Comparison of ENCODE assay signal across 10 mouse cellular contexts in genomic region chr3:152149449-152149848, GRCm38 (mm10). TPM values are rescaled to one million over a fixed set of nuclear protein-coding genes. Genes with fewer than 3 reads are reported as not detected.
DNase-seq lines count a peak whose midpoint lies in the region; ATAC-seq and TF ChIP-seq lines count a peak whose summit lies in the region.
"Had no signal": no experiment of that assay in that cellular context is flagged by ENCODE, and none has a peak within 500 bp of the region (broad histone marks: within the 10 kb centered on the region; RNA-seq: fewer than 3 reads in every experiment).

No protein-coding gene starts in this region.

- H3K27ac ChIP-seq in kidney, embryonic 14.5 days (ENCODE audit: low read depth, low read length): peak overlapping the region; percentile 74; the same call in 1 of the 2 replicates
- H3K27ac ChIP-seq in intestine, postnatal 0 days (ENCODE audit: low read depth, low read length): peak overlapping the region; percentile 52
- H3K27ac ChIP-seq: forebrain, embryonic 12.5 days had no signal

- no peak for TF ChIP-seq CTCF in intestine, postnatal 0 days (IDR thresholded peaks at IDR 0.05; ENCODE audit: low read depth)

- no peak overlapping the region for H3K9ac ChIP-seq in kidney, embryonic 14.5 days (ENCODE audit: low read depth, low read length)
- no peak overlapping the region for H3K9ac ChIP-seq in intestine, postnatal 0 days (ENCODE audit: low read depth, low read length)
- H3K9ac ChIP-seq: forebrain, embryonic 12.5 days had no signal

- no peak for DNase-seq in kidney, adult 8-10 months
- DNase-seq in MN1 (ENCODE audit: low spot score): peak; percentile 40
- DNase-seq in natural killer cell, adult 2 months (ENCODE audit: low spot score in 2 of 2): peak; percentile 37 to 68
- DNase-seq in layer of hippocampus, postnatal 10 days (ENCODE audit: low spot score in 2 of 2): no peak
- DNase-seq: right cerebral cortex, adult 18-20 months had no signal

- 68% methylated on average over 7 of the region's 7 CpGs for WGBS in kidney, embryonic 14.5 days
- 44% methylated on average over 7 of the region's 7 CpGs for WGBS in intestine, postnatal 0 days

- no peak overlapping the region for H3K4me3 ChIP-seq in kidney, embryonic 14.5 days (ENCODE audit: low read length)
- no peak overlapping the region for H3K4me3 ChIP-seq in intestine, postnatal 0 days (ENCODE audit: low read depth, low read length)
- H3K4me3 ChIP-seq: forebrain, embryonic 12.5 days had no signal

- no peaks in the 10 kb centered on the region for H3K9me3 ChIP-seq in kidney, embryonic 14.5 days (ENCODE audit: control insufficient read depth, low read length)
- no peaks in the 10 kb centered on the region for H3K9me3 ChIP-seq in intestine, postnatal 0 days (ENCODE audit: control insufficient read depth)
- H3K9me3 ChIP-seq: forebrain, embryonic 12.5 days; G1E had no signal

- no peak overlapping the region for H3K4me2 ChIP-seq in kidney, embryonic 14.5 days (replicated peaks; ENCODE audit: low read depth, low read length)
- H3K4me2 ChIP-seq in intestine, postnatal 0 days (replicated peaks; ENCODE audit: low read depth): no peak overlapping the region
- H3K4me2 ChIP-seq: forebrain, embryonic 12.5 days had no signal

- no peaks in the 10 kb centered on the region for H3K36me3 ChIP-seq in kidney, embryonic 14.5 days (ENCODE audit: control insufficient read depth, insufficient read depth, low read length)
- no peaks in the 10 kb centered on the region for H3K36me3 ChIP-seq in intestine, postnatal 0 days (ENCODE audit: control insufficient read depth, insufficient read depth)
- H3K36me3 ChIP-seq: forebrain, embryonic 12.5 days; G1E had no signal

- no peaks in the 10 kb centered on the region for H3K27me3 ChIP-seq in kidney, embryonic 14.5 days (ENCODE audit: control insufficient read depth, insufficient read depth, low read length)
- H3K27me3 ChIP-seq in intestine, postnatal 0 days (replicated peaks; ENCODE audit: control insufficient read depth, insufficient read depth, low read length): no peaks in the 10 kb centered on the region
- H3K27me3 ChIP-seq: forebrain, embryonic 12.5 days had no signal

- no peak for ATAC-seq in kidney, embryonic 14.5 days (ENCODE audit: low FRiP score, low TSS enrichment)
- ATAC-seq in intestine, postnatal 0 days: no peak
- ATAC-seq in CD4-positive, CD25-positive, alpha-beta regulatory T cell, adult 4 months: no peak

- H3K4me1 ChIP-seq in kidney, embryonic 14.5 days (ENCODE audit: control insufficient read depth, insufficient read depth, low read length): peaks cover 8% of the 10 kb centered on the region; the same call in 1 of the 2 replicates
- H3K4me1 ChIP-seq in intestine, postnatal 0 days (replicated peaks; ENCODE audit: control insufficient read depth, insufficient read depth, low read length): peaks cover 16% of the 10 kb centered on the region
- H3K4me1 ChIP-seq: forebrain, embryonic 12.5 days had no signal

RNA-seq across cellular contexts. Expression of gene Gipc2, which starts 16.6 kb away (rescaled TPM):
- 16.0 and 22.2 TPM in 2 replicates for polyA plus RNA-seq in kidney, embryonic 14.5 days (2014; fragmentation: Nextera tagmentation; extraction: Ambion mirVana)
- 222 and 243 TPM in 2 replicates for polyA plus RNA-seq in intestine, postnatal 0 days (2015; fragmentation: Nextera tagmentation; extraction: Ambion mirVana)
- not detected for polyA plus RNA-seq in CD4-positive, CD25-positive, alpha-beta regulatory T cell, adult 4 months (2017; shearing (Covaris generic))
- 1 to 10 TPM; 1.3 to 2.8 TPM for total RNA-seq in layer of hippocampus, postnatal 10 days (2021)
- polyA plus RNA-seq: G1E had no signal

Comparison
In these comparisons a context has a peak if more than half of its experiments do, and no peak if none do; other contexts are left out.
1. DNase-seq: peak in MN1 (single experiment) and natural killer cell, adult 2 months (2 of 2); none in kidney, adult 8-10 months (0 of 2) and layer of hippocampus, postnatal 10 days (0 of 2).
2. RNA of gene Gipc2, which starts 16.6 kb away (polyA plus RNA-seq): 222 to 243 TPM in intestine, postnatal 0 days and 16.0 to 22.2 TPM in kidney, embryonic 14.5 days; not detected in CD4-positive, CD25-positive, alpha-beta regulatory T cell, adult 4 months; every median in the first group is over 10 times any median in the second.